Mouse (Mus musculus) liver, adult (tissue): ENCODE data around the gene Gm15446.
"Not testable (repeated sequence)": the region's sequence is repeated elsewhere in the genome, so short reads cannot be mapped to it uniquely, and the experiment has no call there.

Experiments
- GATA4 ChIP-seq: IDR thresholded peaks from 2 replicates; pipeline ENCODE4 v1.6.1; 2014; ENCODE audit warnings: mild to moderate bottlenecking, low read length; ENCODE audit not compliant: insufficient replicate concordance

Gene Gm15446

DNA sequence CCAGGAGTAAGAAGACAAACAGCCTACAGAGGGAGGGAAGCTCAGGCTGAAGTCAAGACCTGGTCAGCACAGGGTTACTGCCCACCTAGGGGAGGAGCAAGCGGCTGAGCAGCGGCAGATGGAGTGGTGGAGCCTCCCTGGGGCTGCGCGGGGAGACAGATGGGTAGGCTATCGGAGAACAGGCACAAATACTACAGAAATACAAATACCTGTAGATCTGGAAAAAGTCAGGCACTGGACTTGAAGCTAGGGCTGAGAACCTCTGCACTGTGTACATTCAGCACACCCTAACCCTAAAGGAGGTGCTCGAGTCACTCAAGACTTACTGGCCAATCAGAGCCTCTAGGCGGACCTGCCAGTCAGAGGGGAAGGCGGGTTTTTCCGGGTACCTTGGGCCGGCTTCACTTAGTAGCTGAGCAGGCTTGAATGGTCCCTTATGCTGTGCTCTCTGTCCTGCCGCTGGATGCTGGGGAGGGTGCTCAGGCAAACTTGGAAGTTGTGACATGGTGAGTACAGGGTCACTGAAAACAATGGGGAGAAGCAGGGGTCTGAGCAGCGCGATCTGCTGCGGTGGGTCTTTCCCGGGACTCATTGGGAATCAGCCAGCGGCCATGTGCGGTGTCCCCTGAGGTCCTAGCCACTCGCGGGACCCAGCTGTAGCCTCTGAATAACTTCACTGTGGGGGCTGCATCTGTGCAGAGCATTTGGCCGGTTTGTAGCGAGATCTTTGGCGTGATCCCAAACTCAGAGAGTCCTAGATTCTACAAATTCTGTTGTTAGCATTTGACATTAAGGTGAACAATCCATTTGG lies at the start of gene Gm15446:
Gene Gm15446, plus strand, starts transcription at position 140 of the 811 bp plus-strand sequence.
- not testable (repeated sequence) for TF ChIP-seq GATA4

DNA sequence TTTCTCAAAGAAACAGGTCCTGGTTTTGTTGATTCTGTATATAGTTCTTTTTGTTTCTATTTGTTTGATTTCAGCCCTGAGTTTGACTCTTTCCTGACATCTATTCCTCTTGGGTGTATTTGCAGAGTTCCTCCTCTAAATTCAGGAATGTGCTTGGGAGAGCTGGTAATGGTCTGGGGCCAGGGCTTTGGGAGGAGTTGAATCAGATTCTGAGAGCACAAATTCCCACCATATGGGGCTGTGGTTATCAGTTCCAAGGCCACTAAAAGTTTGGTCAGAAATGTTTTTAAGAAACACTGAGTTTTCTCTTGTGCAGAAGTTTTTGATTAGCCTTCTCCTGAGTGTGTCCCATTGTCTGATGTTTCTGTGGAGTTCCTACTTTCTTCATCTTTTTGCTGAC lies 1.7 kb downstream of the Gm15446 start:
- TF ChIP-seq GATA4, result no peak

DNA sequence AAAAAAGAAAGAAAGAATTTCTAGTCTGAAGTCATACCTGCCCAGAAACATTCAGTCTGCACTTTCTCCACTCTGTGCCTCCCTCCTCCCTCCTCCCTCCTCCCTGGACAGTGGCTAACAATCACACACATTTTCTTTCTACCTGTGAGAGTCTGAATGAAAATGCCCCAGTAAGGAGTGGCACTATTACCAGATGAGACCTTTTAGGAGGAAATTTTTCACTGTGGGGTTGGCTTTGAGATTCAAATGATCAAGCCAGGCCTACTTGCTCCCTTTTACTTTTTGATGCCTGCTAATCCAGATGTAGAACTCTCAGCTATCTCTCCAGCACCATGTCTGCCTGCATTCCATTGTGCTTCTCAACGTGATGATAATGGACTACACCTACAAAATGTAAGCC lies 27.1 kb downstream of the Gm15446 start:
- TF ChIP-seq GATA4, result no peak
